Mouse (Mus musculus) spleen, adult 18-20 months (tissue): ENCODE results near the gene Shank2.

ENCODE experiments used
- DNase-seq, 2 experiments: peaks; one replicate each; pipeline ENCODE4 v3.0.0; 2022; ENCODE audit warnings: mixed read lengths in 2 of 2

The Shank2 gene

GRCm38 (mm10) chr7:144174329-144174728 lies 172.6 kb downstream of the Shank2 start:
- no peak for DNase-seq

- DNase-seq, result no peak
Observed at GRCm38 (mm10) chr7:144175025-144175424, 173.3 kb downstream of the Shank2 start.

GRCm38 (mm10) chr7:144175481-144176233 lies 173.9 kb downstream of the Shank2 start:
- DNase-seq, result no peak

- DNase-seq, result no peak
Observed at GRCm38 (mm10) chr7:144176234-144176730, 174.6 kb downstream of the Shank2 start.

- no peak for DNase-seq
Observed at GRCm38 (mm10) chr7:144179436-144179835, 177.7 kb downstream of the Shank2 start.

- DNase-seq, result peak in 1 of 2 experiments; percentile 39
Observed at GRCm38 (mm10) chr7:144180885-144181284, 179.2 kb downstream of the Shank2 start.

GRCm38 (mm10) chr7:144187869-144188430 lies 186.2 kb downstream of the Shank2 start:
- no peak for DNase-seq

- no peak for DNase-seq
Observed at GRCm38 (mm10) chr7:144189446-144189845, 187.7 kb downstream of the Shank2 start.

GRCm38 (mm10) chr7:144198491-144198890 lies 196.8 kb downstream of the Shank2 start:
- DNase-seq, result no peak

- DNase-seq, result no peak
Observed at GRCm38 (mm10) chr7:144202017-144202682, 200.4 kb downstream of the Shank2 start.

GRCm38 (mm10) chr7:144204290-144204689 lies 202.6 kb downstream of the Shank2 start:
- no peak for DNase-seq

- DNase-seq, result no peak
Observed at GRCm38 (mm10) chr7:144205161-144205560, 203.4 kb downstream of the Shank2 start.

- DNase-seq, result no peak
Observed at GRCm38 (mm10) chr7:144205837-144206236, 204.1 kb downstream of the Shank2 start.

GRCm38 (mm10) chr7:144206254-144206653 lies 204.5 kb downstream of the Shank2 start:
- DNase-seq, result no peak

GRCm38 (mm10) chr7:144207100-144207499 lies 205.4 kb downstream of the Shank2 start:
- DNase-seq, result no peak

- DNase-seq, result no peak
Observed at GRCm38 (mm10) chr7:144207849-144208248, 206.1 kb downstream of the Shank2 start.

GRCm38 (mm10) chr7:144208628-144209027 lies 206.9 kb downstream of the Shank2 start:
- DNase-seq, result no peak

- DNase-seq, result no peak
Observed at GRCm38 (mm10) chr7:144210526-144210925, 208.8 kb downstream of the Shank2 start.

- no peak for DNase-seq
Observed at GRCm38 (mm10) chr7:144212694-144213093, 211.0 kb downstream of the Shank2 start.

GRCm38 (mm10) chr7:144217192-144217591 lies 215.5 kb downstream of the Shank2 start:
- DNase-seq, result peak in 1 of 2 experiments; percentile 48

- no peak for DNase-seq
Observed at GRCm38 (mm10) chr7:144228683-144229082, 227.0 kb downstream of the Shank2 start.

GRCm38 (mm10) chr7:144229421-144229820 lies 227.7 kb downstream of the Shank2 start:
- DNase-seq, result no peak

- DNase-seq, result no peak
Observed at GRCm38 (mm10) chr7:144232132-144232706, 230.5 kb downstream of the Shank2 start.
